ENCODE assay signal across 10 mouse cellular contexts in genomic region chrX:102958917-102959316, GRCm38 (mm10). TPM values are rescaled to one million over a fixed set of nuclear protein-coding genes. Genes with fewer than 3 reads are reported as not detected.
DNase-seq lines count a peak whose midpoint lies in the region; ATAC-seq lines count a peak whose summit lies in the region.
"Had no signal": no experiment of that assay in that cellular context is flagged by ENCODE, and none has a peak within 500 bp of the region (broad histone marks: within the 10 kb centered on the region; RNA-seq: fewer than 3 reads in every experiment).

No protein-coding gene starts in this region.

- no peak; the same call in 1 of the 2 replicates for ATAC-seq in granulocyte monocyte progenitor cell, adult 5-6 weeks (replicated peaks; ENCODE audit: poor library complexity, severe bottlenecking)

- DNase-seq in adrenal gland, adult 2 months, result peak; percentile 10
- no peak for DNase-seq in adrenal gland, postnatal 4 days (ENCODE audit: low spot score in 2 of 2)
- peak; percentile 7 for DNase-seq in left cerebral cortex, adult 11 months (ENCODE audit: low spot score)
- no peak for DNase-seq in left cerebral cortex, adult 8-10 months (ENCODE audit: low spot score in 2 of 2)
- peak; percentile 13 for DNase-seq in cerebellum, adult 11 months
- DNase-seq in kidney, postnatal 36 days, result peak; percentile 18 to 44
- no peak for DNase-seq in spleen, postnatal 10 days (ENCODE audit: low spot score in 2 of 2)

RNA-seq across cellular contexts. Expression of gene 1700018G05Rik, which starts 30.7 kb away (rescaled TPM):
- total RNA-seq in adrenal gland, adult 2 months (2021), result not detected
- not detected in 2 replicates for polyA plus RNA-seq in adrenal gland, adult 2 months (2012; rRNA removed)
- not detected for total RNA-seq in adrenal gland, postnatal 4 days (2021)
- total RNA-seq in left cerebral cortex, adult 8-10 months (2022), result not detected
- not detected in 2 replicates for total RNA-seq in granulocyte monocyte progenitor cell, adult 5-6 weeks (2014; fragmentation: Nextera tagmentation)
- total RNA-seq in granulocyte monocyte progenitor cell, adult 5-6 weeks (2017), result not detected in 2 replicates
- total RNA-seq: left cerebral cortex, adult 18-20 months had no signal
- polyA plus RNA-seq: embryonic facial prominence, embryonic 13.5 days had no signal

RNA-seq across cellular contexts. Expression of gene 1700011M02Rik, which starts 50.2 kb away (rescaled TPM):
- not detected for total RNA-seq in adrenal gland, adult 2 months (2021)
- polyA plus RNA-seq in adrenal gland, adult 2 months (2012; rRNA removed), result not detected in 2 replicates
- total RNA-seq in adrenal gland, postnatal 4 days (2021), result not detected
- total RNA-seq in left cerebral cortex, adult 8-10 months (2022), result not detected
- not detected in 2 replicates for total RNA-seq in granulocyte monocyte progenitor cell, adult 5-6 weeks (2014; fragmentation: Nextera tagmentation)
- not detected in 2 replicates for total RNA-seq in granulocyte monocyte progenitor cell, adult 5-6 weeks (2017)
- total RNA-seq: left cerebral cortex, adult 18-20 months had no signal
- polyA plus RNA-seq: embryonic facial prominence, embryonic 13.5 days had no signal

RNA-seq across cellular contexts. Expression of gene Dmrtc1a, which starts 50.4 kb away (rescaled TPM):
- total RNA-seq in adrenal gland, adult 2 months (2021), result not detected
- polyA plus RNA-seq in adrenal gland, adult 2 months (2012; rRNA removed), result 0.40 and 0.89 TPM in 2 replicates
- total RNA-seq in adrenal gland, postnatal 4 days (2021), result under 1 TPM; 0.64 to 0.79 TPM
- 10 to 100 TPM in 1 of 4 experiments, 1 to 10 TPM in 3; 7.8 to 10.1 (median 9.0) TPM for total RNA-seq in left cerebral cortex, adult 8-10 months (2022)
- not detected in 2 replicates for total RNA-seq in granulocyte monocyte progenitor cell, adult 5-6 weeks (2014; fragmentation: Nextera tagmentation)
- total RNA-seq in granulocyte monocyte progenitor cell, adult 5-6 weeks (2017), result not detected in 2 replicates

Comparison
In these comparisons a context has a peak if more than half of its experiments do, and no peak if none do; other contexts are left out.
1. DNase-seq: peak in adrenal gland, adult 2 months (single experiment), left cerebral cortex, adult 11 months (single experiment), cerebellum, adult 11 months (single experiment) and kidney, postnatal 36 days (2 of 2); none in adrenal gland, postnatal 4 days (0 of 2), left cerebral cortex, adult 8-10 months (0 of 2) and spleen, postnatal 10 days (0 of 2).
2. RNA of gene Dmrtc1a, which starts 50.4 kb away (total RNA-seq): 7.8 to 10.1 TPM in left cerebral cortex, adult 8-10 months; 0.64 to 0.79 TPM in adrenal gland, postnatal 4 days, not detected in adrenal gland, adult 2 months and not detected in granulocyte monocyte progenitor cell, adult 5-6 weeks; every median in the first group is over 4 times any median in the second.